Mouse (Mus musculus): Measurements from ENCODE around the gene Zmynd11. TPM values are rescaled to one million over a fixed set of nuclear protein-coding genes. Genes with fewer than 3 reads are reported as not detected.
A peak's percentile ranks its signal among the peaks of the same experiment; 100 is the strongest.
"Not testable (repeated sequence)": the region's sequence is repeated elsewhere in the genome, so short reads cannot be mapped to it uniquely, and the experiment has no call there.

Zmynd11 gene
- total RNA-seq (2014; fragmentation: Nextera tagmentation): 40.3 and 45.5 TPM in 2 replicates
- total RNA-seq (2017): 47.2 and 52.7 TPM in 2 replicates

DNA sequence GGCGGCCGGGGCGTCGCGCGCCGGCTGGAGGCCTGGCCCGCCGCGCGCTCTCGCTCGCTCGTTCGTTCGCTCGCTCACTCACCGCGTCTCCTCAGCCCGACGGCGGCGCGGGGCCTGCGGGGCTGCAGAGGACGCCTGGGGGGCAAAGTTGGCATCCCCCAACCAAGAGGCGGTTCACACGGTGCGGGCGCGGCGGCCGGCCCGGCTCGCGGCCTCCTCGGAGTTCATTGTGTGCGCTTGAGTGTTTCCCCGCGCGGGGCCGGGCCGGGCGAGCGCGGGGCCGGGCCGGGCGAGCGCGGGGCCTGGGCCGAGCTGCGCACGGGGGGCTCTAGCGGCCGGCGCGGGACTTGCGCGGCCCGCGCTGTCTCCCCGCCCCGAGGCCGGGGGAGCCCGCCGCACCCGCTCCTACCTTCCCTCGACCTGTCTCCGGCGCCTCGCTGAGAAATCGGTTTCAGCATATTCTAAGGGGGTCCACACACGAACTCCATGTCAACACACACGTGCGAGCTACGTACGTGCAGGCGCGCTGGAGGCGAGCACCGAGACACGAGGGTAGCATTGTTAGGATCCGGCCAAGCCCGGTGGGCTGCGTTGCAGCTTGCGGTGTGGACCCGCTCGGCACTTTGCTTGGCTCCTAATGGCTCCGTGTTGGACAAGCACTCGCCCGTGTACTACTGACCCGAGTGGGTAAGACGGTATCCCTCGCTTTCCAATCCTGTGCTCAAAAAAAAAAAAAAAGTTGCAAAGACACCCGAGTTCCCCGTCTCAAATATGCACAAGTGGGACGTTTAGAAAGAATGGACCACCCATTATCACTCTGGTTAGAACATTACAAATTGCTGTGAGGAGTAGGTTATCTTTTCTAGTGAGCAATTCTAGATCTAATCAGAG, at the start of gene Zmynd11:
TSS of gene Zmynd11 (minus strand) at position 685 of the 891 bp plus-strand sequence.
- peak; percentile 33 for ATAC-seq (replicated peaks; ENCODE audit: poor library complexity, severe bottlenecking)

GRCm38 (mm10) chr13:9795889-9796631, 30.9 kb upstream of the Zmynd11 start:
- no peak for ATAC-seq (replicated peaks; ENCODE audit: poor library complexity, severe bottlenecking)

GRCm38 (mm10) chr13:9786050-9786449, 20.9 kb upstream of the Zmynd11 start:
- no peak for ATAC-seq (replicated peaks; ENCODE audit: poor library complexity, severe bottlenecking)

GRCm38 (mm10) chr13:9783717-9784116, 18.6 kb upstream of the Zmynd11 start:
- peak; percentile 86 for ATAC-seq (replicated peaks; ENCODE audit: poor library complexity, severe bottlenecking)

- ATAC-seq (replicated peaks; ENCODE audit: poor library complexity, severe bottlenecking): peak; percentile 71
Measured at GRCm38 (mm10) chr13:9775901-9776300, 10.8 kb upstream of the Zmynd11 start.

DNA sequence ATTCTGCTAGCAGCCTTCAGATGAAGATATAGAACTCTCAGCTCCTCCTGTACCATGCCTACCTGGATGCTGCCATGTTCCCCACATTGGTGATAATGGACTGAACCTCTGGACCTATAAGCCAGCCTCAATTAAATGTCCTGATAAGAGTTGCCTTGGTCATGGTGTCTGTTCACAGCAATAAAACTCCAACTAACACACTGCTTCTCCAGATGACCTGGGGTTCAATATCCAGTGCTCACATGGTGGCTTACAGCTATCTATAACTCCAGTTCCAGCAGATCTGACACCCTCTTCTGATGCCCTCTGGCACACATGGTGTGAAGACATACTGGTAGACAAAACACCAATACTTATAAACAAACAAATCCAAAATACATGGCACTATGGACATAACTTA, 8.9 kb upstream of the Zmynd11 start:
- ATAC-seq (replicated peaks; ENCODE audit: poor library complexity, severe bottlenecking): no peak

DNA sequence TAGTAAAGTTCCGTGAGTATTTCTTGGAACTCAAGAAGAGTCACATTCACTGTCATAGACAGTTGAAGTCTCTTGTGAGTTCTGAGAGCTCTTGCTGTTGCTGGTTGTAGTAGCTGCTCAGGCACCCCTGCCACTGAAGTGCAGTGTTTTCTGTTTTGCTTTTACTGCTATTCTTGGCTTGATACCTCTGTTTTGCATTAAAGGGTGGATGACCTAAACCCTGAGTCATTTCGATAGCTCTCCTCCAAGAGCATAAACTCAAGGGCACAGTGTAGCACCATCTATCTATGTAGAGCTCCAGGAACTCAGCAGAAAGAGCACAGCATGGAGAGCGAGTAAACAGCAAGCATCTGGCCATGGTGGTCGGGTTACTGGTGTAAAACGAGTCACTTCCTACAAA, 2.1 kb upstream of the Zmynd11 start:
- ATAC-seq (replicated peaks; ENCODE audit: poor library complexity, severe bottlenecking): no peak

DNA sequence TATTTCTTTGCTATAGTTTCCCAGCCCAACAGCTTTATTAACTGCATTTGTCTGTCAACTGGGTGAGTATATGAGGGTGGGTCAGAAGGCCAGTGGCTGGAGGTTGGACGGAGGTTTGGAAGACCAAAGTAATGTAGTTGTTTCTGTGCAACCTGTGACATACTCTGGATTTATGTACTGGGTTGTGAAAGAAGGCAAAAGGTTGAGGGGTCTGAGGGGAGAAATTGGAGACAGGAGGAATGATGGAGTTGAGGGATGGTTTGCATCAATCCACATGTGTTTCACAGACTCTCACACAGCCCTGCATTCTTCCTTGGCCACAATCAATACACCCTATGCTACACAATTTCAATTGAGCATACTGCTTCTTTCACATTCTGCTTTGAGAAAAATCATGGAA, 1.4 kb upstream of the Zmynd11 start:
- no peak for ATAC-seq (replicated peaks; ENCODE audit: poor library complexity, severe bottlenecking)

DNA sequence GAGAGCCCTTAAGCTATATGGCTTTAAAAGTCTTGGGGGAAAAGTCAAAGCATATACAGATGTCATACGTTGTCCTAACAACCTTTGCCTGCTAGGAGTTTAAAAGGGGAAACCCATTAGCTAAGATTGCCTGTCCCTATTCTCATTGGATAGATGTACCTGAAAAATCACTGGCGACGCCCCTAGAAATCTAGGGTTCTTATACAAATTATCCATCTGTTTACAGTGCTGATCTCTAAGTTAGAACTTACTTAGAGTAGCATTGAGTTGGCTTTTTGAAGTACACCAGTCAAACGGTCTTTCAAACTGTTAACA, 364 bp upstream of the Zmynd11 start:
- peak; percentile 13; the same call in 1 of the 2 replicates for ATAC-seq (replicated peaks; ENCODE audit: poor library complexity, severe bottlenecking)

DNA sequence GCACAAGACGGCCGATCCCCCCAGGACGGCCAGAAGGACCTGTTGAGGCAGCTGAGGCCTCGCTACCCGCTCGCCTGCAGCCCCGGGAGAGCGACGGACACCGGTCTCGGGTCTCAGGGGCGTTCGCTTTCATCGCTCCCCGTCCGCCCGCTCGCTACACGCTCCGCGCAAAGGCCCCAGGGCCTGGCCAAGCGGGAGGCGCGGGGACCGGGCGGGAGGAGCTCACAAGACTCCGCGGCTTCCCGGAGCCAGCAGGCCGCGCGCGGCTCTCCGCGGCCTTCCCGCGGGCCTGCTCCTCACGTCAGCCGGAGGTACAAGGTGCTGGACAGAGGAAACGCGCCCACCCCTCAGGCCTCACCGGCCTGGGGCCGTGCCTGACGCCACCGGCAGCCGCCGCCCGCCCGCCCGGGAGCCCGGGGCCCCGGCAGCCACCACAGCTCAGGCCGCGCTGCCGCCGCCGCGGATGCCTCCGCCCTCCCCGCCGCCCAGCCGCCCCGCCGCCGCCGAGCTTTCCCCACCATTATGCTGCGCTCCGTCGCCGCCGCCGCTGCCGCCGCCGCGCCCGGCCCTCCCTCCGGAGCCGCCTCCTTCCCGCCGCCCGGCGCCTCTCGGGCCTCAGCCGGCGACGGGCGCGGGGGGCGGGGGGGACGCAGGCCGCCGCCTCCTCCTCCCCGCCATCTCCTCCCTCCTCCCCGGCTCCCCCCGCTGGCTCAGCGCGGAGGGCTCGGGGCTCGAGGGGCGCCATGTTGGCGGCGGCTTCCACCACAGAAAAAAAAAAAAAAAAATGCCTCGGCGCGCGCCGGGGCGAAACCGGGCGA, 1.1 kb downstream of the Zmynd11 start:
- ATAC-seq (replicated peaks; ENCODE audit: poor library complexity, severe bottlenecking): peak; percentile 41

GRCm38 (mm10) chr13:9763100-9763827, 1.9 kb downstream of the Zmynd11 start:
- peak; percentile 17; the same call in 1 of the 2 replicates for ATAC-seq (replicated peaks; ENCODE audit: poor library complexity, severe bottlenecking)

DNA sequence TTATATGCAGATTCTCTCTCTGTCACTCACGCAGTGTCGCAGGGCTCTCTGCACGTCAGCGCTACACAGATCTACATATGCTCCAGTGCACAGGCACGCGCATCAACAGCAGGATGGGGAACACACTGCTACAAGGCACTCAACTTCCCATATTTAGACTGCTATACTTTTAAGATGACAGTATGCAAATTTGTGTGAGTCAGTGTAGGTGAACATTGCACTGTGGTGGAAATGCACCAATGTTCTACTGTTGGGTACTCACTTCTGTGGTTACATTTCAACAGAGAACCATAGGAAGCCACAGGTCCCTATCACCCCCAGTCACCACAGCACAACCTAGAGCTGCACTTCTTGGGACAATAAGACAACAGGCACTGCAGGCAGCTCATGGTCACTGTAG, 5.1 kb downstream of the Zmynd11 start:
- ATAC-seq (replicated peaks; ENCODE audit: poor library complexity, severe bottlenecking): peak; percentile 78

- no peak for ATAC-seq (replicated peaks; ENCODE audit: poor library complexity, severe bottlenecking)
Measured at GRCm38 (mm10) chr13:9757842-9758491, 7.2 kb downstream of the Zmynd11 start.

- ATAC-seq (replicated peaks; ENCODE audit: poor library complexity, severe bottlenecking): no peak
Measured at GRCm38 (mm10) chr13:9753706-9754105, 11.4 kb downstream of the Zmynd11 start.

DNA sequence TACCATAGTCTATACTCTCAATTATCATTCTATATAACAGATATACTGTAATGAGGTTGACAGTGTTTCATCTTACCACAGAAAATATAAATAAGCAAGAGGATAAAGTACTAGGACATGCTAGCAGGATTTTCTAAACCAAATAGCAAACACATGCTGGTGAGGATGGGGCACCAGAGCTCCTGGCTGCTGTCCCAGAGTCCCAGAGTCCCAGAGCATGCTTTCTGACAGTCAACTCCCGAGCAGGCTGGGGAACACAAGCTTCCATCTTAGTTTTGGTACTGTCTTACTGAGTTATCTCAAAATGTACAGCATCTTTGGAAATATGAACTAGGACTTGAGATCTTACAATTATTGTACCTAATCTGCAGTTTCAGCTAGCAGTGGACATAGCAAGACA, 14.8 kb downstream of the Zmynd11 start:
- ATAC-seq (replicated peaks; ENCODE audit: poor library complexity, severe bottlenecking): no peak

DNA sequence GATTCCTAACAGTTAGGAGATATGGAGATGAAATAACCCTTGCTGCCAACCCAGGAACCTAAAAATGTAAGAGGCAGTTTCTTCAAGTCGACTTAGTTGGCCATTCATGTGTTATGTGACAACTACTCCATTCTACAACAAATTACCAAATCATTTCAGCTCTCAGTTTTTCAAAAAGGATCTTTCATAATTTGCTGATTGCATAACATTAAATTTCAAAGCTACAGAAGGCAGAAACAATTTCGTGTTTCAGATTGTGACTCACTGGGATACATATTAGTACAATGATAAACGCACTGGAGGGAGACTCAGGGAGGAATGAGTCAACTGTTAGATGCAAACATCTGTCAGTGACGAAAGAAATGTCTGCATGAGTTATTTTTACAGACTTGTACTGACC, 15.3 kb downstream of the Zmynd11 start:
- peak; percentile 98 for ATAC-seq (replicated peaks; ENCODE audit: poor library complexity, severe bottlenecking)

GRCm38 (mm10) chr13:9738190-9738589, 26.9 kb downstream of the Zmynd11 start:
- ATAC-seq (replicated peaks; ENCODE audit: poor library complexity, severe bottlenecking): no peak

DNA sequence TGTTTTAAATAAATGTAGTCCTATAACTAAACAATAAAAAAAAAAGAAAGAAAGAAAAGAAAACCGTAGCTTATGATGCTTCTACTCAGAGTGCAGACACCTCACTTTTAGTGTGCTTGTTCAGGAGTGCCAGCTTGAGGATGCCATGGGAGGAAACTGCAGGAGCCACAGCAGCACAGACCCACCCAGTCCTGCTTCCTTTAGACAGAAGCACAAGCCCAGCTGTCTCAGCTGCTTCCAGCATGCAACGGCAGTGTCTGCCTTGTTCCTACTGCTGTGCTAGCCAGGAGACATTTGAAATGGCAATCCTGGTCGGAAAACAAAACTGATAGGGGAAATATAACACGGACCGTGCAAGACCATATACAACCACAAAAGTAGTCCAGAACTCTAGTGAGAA, 28.1 kb downstream of the Zmynd11 start:
- no peak for ATAC-seq (replicated peaks; ENCODE audit: poor library complexity, severe bottlenecking)

- ATAC-seq (replicated peaks; ENCODE audit: poor library complexity, severe bottlenecking): not testable (repeated sequence)
Measured at GRCm38 (mm10) chr13:9732262-9732661, 32.9 kb downstream of the Zmynd11 start.
